In genomic region chr13:99842626-99843025, GRCm38 (mm10) we compare ENCODE assay signal across 9 mouse cellular contexts. TPM values are rescaled to one million over a fixed set of nuclear protein-coding genes. Genes with fewer than 3 reads are reported as not detected.
DNase-seq lines count a peak whose midpoint lies in the region; ATAC-seq and TF ChIP-seq lines count a peak whose summit lies in the region.
"Had no signal": no experiment of that assay in that cellular context is flagged by ENCODE, and none has a peak within 500 bp of the region (broad histone marks: within the 10 kb centered on the region; RNA-seq: fewer than 3 reads in every experiment).

No protein-coding gene starts in this region.

- no peak overlapping the region for H3K9ac ChIP-seq in heart, postnatal 0 days (replicated peaks; ENCODE audit: low read depth, low read length)
- no peak overlapping the region for H3K9ac ChIP-seq in heart, embryonic 12.5 days
- H3K9ac ChIP-seq in midbrain, embryonic 13.5 days (replicated peaks), result no peak overlapping the region

- H3K9me3 ChIP-seq in heart, postnatal 0 days (replicated peaks; ENCODE audit: control insufficient read depth, low read length), result no peaks in the 10 kb centered on the region
- no peaks in the 10 kb centered on the region for H3K9me3 ChIP-seq in heart, embryonic 12.5 days (replicated peaks)
- no peaks in the 10 kb centered on the region for H3K9me3 ChIP-seq in midbrain, embryonic 13.5 days

- TF ChIP-seq EP300 in heart, postnatal 0 days (IDR thresholded peaks at IDR 0.05; ENCODE audit: low read depth), result no peak

- H3K4me3 ChIP-seq in heart, postnatal 0 days (ENCODE audit: low read depth, low read length), result no peak overlapping the region
- H3K4me3 ChIP-seq in heart, embryonic 12.5 days, result no peak overlapping the region
- no peak overlapping the region for H3K4me3 ChIP-seq in midbrain, embryonic 13.5 days (replicated peaks)

- no peaks in the 10 kb centered on the region for H3K27me3 ChIP-seq in heart, postnatal 0 days (ENCODE audit: control insufficient read depth, insufficient read depth, low read length)
- H3K27me3 ChIP-seq in heart, embryonic 12.5 days (replicated peaks), result no peaks in the 10 kb centered on the region
- no peaks in the 10 kb centered on the region for H3K27me3 ChIP-seq in midbrain, embryonic 13.5 days

- peak; percentile 64; the same call in 1 of the 2 replicates for ATAC-seq in heart, postnatal 0 days (ENCODE audit: insufficient read depth, low read depth)
- no peak for ATAC-seq in heart, embryonic 12.5 days (ENCODE audit: insufficient number of reproducible peaks, low FRiP score)
- ATAC-seq in midbrain, embryonic 13.5 days, result peak; percentile 76

- DNase-seq in heart, postnatal 0 days (ENCODE audit: low spot score), result peak; percentile 36
- DNase-seq in Muller cell, postnatal 12 days (ENCODE audit: inconsistent ontology term), result peak; percentile 34
- DNase-seq in embryo, embryonic 11.5 days (ENCODE audit: low read depth, low spot score), result peak; percentile 26
- DNase-seq in kidney, postnatal 4 days, result peak; percentile 64 to 71
- DNase-seq in spleen, postnatal 10 days (ENCODE audit: low spot score in 2 of 2), result no peak
- no peak for DNase-seq in urinary bladder, postnatal 25 days (ENCODE audit: low spot score)

- no peak overlapping the region for H3K4me2 ChIP-seq in heart, postnatal 0 days (ENCODE audit: low read depth, low read length)
- H3K4me2 ChIP-seq in heart, embryonic 12.5 days, result no peak overlapping the region
- H3K4me2 ChIP-seq in midbrain, embryonic 13.5 days (replicated peaks), result no peak overlapping the region

- no peak overlapping the region for H3K27ac ChIP-seq in heart, postnatal 0 days (ENCODE audit: low read depth)
- no peak overlapping the region for H3K27ac ChIP-seq in heart, embryonic 12.5 days (ENCODE audit: poor library complexity, severe bottlenecking)
- 0 out of 2 replicates have a peak overlapping the region, but pooled peaks have one; percentile 39 for H3K27ac ChIP-seq in midbrain, embryonic 13.5 days

- peaks cover 4% of the 10 kb centered on the region; the same call in 1 of the 2 replicates for H3K4me1 ChIP-seq in heart, postnatal 0 days (ENCODE audit: control insufficient read depth, insufficient read depth)
- H3K4me1 ChIP-seq in heart, embryonic 12.5 days (replicated peaks), result peaks cover 15% of the 10 kb centered on the region
- peaks cover 24% of the 10 kb centered on the region for H3K4me1 ChIP-seq in midbrain, embryonic 13.5 days (replicated peaks)

- TF ChIP-seq CTCF in heart, postnatal 0 days (IDR thresholded peaks at IDR 0.05; ENCODE audit: low read depth), result peak; percentile 69

- WGBS in heart, postnatal 0 days, result 22% methylated on average over 9 of the region's 9 CpGs
- WGBS in heart, embryonic 12.5 days, result 38% methylated on average over 9 of the region's 9 CpGs
- WGBS in midbrain, embryonic 13.5 days, result 39% methylated on average over 9 of the region's 9 CpGs

- H3K36me3 ChIP-seq in heart, postnatal 0 days (replicated peaks; ENCODE audit: control insufficient read depth, insufficient read depth, low read length), result no peaks in the 10 kb centered on the region
- no peaks in the 10 kb centered on the region for H3K36me3 ChIP-seq in heart, embryonic 12.5 days
- H3K36me3 ChIP-seq in midbrain, embryonic 13.5 days, result no peaks in the 10 kb centered on the region

RNA-seq across cellular contexts. Expression of gene Cartpt, which starts 58.3 kb away (rescaled TPM):
- not detected in 2 replicates for total RNA-seq in heart, postnatal 0 days (2014; rRNA removed; ENCODE audit: low replicate concordance)
- polyA plus RNA-seq in heart, postnatal 0 days (2015; fragmentation: Nextera tagmentation; extraction: Ambion mirVana), result 1.1 TPM in 1 of 2 replicates, not detected in the other
- not detected in 2 replicates for polyA plus RNA-seq in heart, embryonic 12.5 days (2016; fragmentation: Nextera tagmentation; extraction: Ambion mirVana)
- polyA plus RNA-seq in midbrain, embryonic 13.5 days (2015; fragmentation: Nextera tagmentation; extraction: Ambion mirVana), result 24.8 and 27.1 TPM in 2 replicates
- polyA plus RNA-seq: spleen, adult 2 months had no signal

Comparison
In these comparisons a context has a peak if more than half of its experiments do, and no peak if none do; other contexts are left out.
1. DNase-seq: peak in heart, postnatal 0 days (single experiment), Muller cell, postnatal 12 days (single experiment), embryo, embryonic 11.5 days (single experiment) and kidney, postnatal 4 days (2 of 2); none in spleen, postnatal 10 days (0 of 2) and urinary bladder, postnatal 25 days (single experiment).
2. RNA of gene Cartpt, which starts 58.3 kb away (polyA plus RNA-seq): 24.8 to 27.1 TPM in midbrain, embryonic 13.5 days; not detected in heart, embryonic 12.5 days and 1.1 TPM in heart, postnatal 0 days; every median in the first group is over 10 times any median in the second.